Mouse (Mus musculus) heart, embryonic 11.5 days (tissue): ENCODE results near the gene Tex9. TPM values are rescaled to one million over a fixed set of nuclear protein-coding genes. Genes with fewer than 3 reads are reported as not detected.
A peak's percentile ranks its signal among the peaks of the same experiment; 100 is the strongest.

ENCODE experiments used
- ATAC-seq: fragments of 200-750 bp; cut with Nextera tagmentation; replicated peaks from 2 replicates; pipeline ENCODE4 v1.8.0; 2017; ENCODE audit warnings: moderate library complexity; ENCODE audit not compliant: insufficient number of reproducible peaks, low FRiP score, low TSS enrichment
- H3K27ac ChIP-seq: fragments of 300-500 bp; sonication (generic); 2 replicates; pipeline ENCODE4 v1.5.1; 2014; ENCODE audit warnings: mild to moderate bottlenecking, low read depth, low read length
- H3K27me3 ChIP-seq: fragments of 300-500 bp; sonication (generic); 2 replicates; pipeline ENCODE4 v1.6.1; 2014; ENCODE audit warnings: mild to moderate bottlenecking, low read length, mixed read lengths; ENCODE audit not compliant: control insufficient read depth, insufficient read depth
- H3K36me3 ChIP-seq: fragments of 300-500 bp; sonication (generic); 2 replicates; pipeline ENCODE4 v1.6.1; 2014; ENCODE audit warnings: mild to moderate bottlenecking, low read length, moderate library complexity, mixed read lengths; ENCODE audit not compliant: control insufficient read depth, insufficient read depth
- H3K4me1 ChIP-seq: fragments of 300-500 bp; sonication (generic); 2 replicates; pipeline ENCODE4 v1.6.1; 2014; ENCODE audit warnings: low read length; ENCODE audit not compliant: control insufficient read depth, insufficient read depth
- H3K4me2 ChIP-seq: fragments of 300-500 bp; sonication (generic); 2 replicates; pipeline ENCODE4 v1.6.1; 2014; ENCODE audit warnings: mild to moderate bottlenecking, moderate library complexity
- H3K4me3 ChIP-seq: fragments of 300-500 bp; sonication (generic); 2 replicates; pipeline ENCODE4 v1.5.1; 2014; ENCODE audit warnings: low read depth, low read length
- H3K9ac ChIP-seq: fragments of 300-500 bp; sonication (generic); 2 replicates; pipeline ENCODE4 v1.6.1; 2014; ENCODE audit warnings: mild to moderate bottlenecking, low read depth, low read length, moderate library complexity
- H3K9me3 ChIP-seq: fragments of 300-500 bp; sonication (generic); replicated peaks from 2 replicates; pipeline ENCODE4 v1.6.1; 2016; ENCODE audit warnings: low read length; ENCODE audit not compliant: control insufficient read depth
- WGBS: fragments of 180-500 bp; shearing (Covaris S2); extraction: QIAGEN DNeasy Blood & Tissue Kit; methylation state at CpG from one replicate; pipeline ENCODE4 v1.1.7; 2014; ENCODE audit not compliant: insufficient replicate concordance; 5-methylcytosine and 5-hydroxymethylcytosine counted together
- polyA plus RNA-seq: library from polyadenylated mRNA; unstranded; fragments of >200 nt; fragmentation: Nextera tagmentation; extraction: Ambion mirVana; gene quantifications from 2 replicates; pipeline ENCODE4 v1.2.1, GENCODE M21; 2014

Gene Tex9
- polyA plus RNA-seq, 1 experiment from 2014 or later: 19.4 TPM

- Histone ChIP-seq H3K36me3 (no peaks in the 10 kb centered on the region), H3K4me3 (no peak overlapping the region), H3K4me1 (0 out of 2 replicates have a peak, but pooled peaks cover 4% of the 10 kb centered on the region), H3K9ac (no peak overlapping the region), H3K4me2 (no peak overlapping the region), H3K9me3 (no peaks in the 10 kb centered on the region), H3K27ac (no peak overlapping the region), H3K27me3 (no peaks in the 10 kb centered on the region)
- ATAC-seq: no peak
- WGBS: 83% methylated on average over 4 of the region's 4 CpGs
These were observed 51.7 kb downstream of the Tex9 start for GRCm38 (mm10) chr9:72440358-72440757.

GRCm38 (mm10) chr9:72438749-72439148, 53.3 kb downstream of the Tex9 start:
- 5% methylated on average over 9 of the region's 9 CpGs for WGBS
- H3K36me3 ChIP-seq: no peaks in the 10 kb centered on the region
- peak overlapping the region; percentile 61 for H3K9ac ChIP-seq
- H3K27ac ChIP-seq: peak overlapping the region; percentile 59; the same call in 1 of the 2 replicates
- no peak for ATAC-seq
- H3K4me3 ChIP-seq: peak overlapping the region; percentile 69
- no peaks in the 10 kb centered on the region for H3K27me3 ChIP-seq
- peak overlapping the region; percentile 88 for H3K4me2 ChIP-seq
- H3K9me3 ChIP-seq: no peaks in the 10 kb centered on the region
- H3K4me1 ChIP-seq: 0 out of 2 replicates have a peak, but pooled peaks cover 4% of the 10 kb centered on the region

GRCm38 (mm10) chr9:72437822-72438701, 54.0 kb downstream of the Tex9 start, which contains the start of gene Mns1:
Gene Mns1, plus strand, starts transcription at chr9:72438011.
- H3K9me3 ChIP-seq: no peaks in the 10 kb centered on the region
- peak within 1 kb of the TSS; percentile 61 for H3K9ac ChIP-seq
- peak within 1 kb of the TSS; percentile 59; the same call in 1 of the 2 replicates for H3K27ac ChIP-seq
- ATAC-seq: peak; percentile 97
- 0 out of 2 replicates have a peak, but pooled peaks cover 4% of the 10 kb centered on the region for H3K4me1 ChIP-seq
- no peaks in the 10 kb centered on the region for H3K36me3 ChIP-seq
- peak within 1 kb of the TSS; percentile 69 for H3K4me3 ChIP-seq
- no peaks in the 10 kb centered on the region for H3K27me3 ChIP-seq
- peak within 1 kb of the TSS; percentile 88 for H3K4me2 ChIP-seq
- WGBS: 3% methylated on average over 43 of the region's 43 CpGs

- Histone ChIP-seq H3K4me1 (0 out of 2 replicates have a peak, but pooled peaks cover under 1% of the 10 kb centered on the region), H3K27ac (no peak overlapping the region), H3K9me3 (no peaks in the 10 kb centered on the region), H3K4me2 (no peak overlapping the region), H3K36me3 (no peaks in the 10 kb centered on the region), H3K27me3 (no peaks in the 10 kb centered on the region), H3K4me3 (no peak overlapping the region), H3K9ac (no peak overlapping the region)
- no peak for ATAC-seq
- 74% methylated on average over 9 of the region's 9 CpGs for WGBS
These were observed 57.1 kb downstream of the Tex9 start for GRCm38 (mm10) chr9:72434876-72435275.

- Histone ChIP-seq H3K27ac (no peak overlapping the region), H3K36me3 (no peaks in the 10 kb centered on the region), H3K27me3 (no peaks in the 10 kb centered on the region), H3K4me2 (no peak overlapping the region), H3K4me3 (no peak overlapping the region), H3K4me1 (no peaks in the 10 kb centered on the region), H3K9ac (no peak overlapping the region), H3K9me3 (no peaks in the 10 kb centered on the region)
- ATAC-seq: no peak
- 69% methylated on average over 4 of the region's 4 CpGs for WGBS
These were observed 64.2 kb downstream of the Tex9 start for GRCm38 (mm10) chr9:72427861-72428260.

GRCm38 (mm10) chr9:72425300-72425850, 66.6 kb downstream of the Tex9 start:
- 81% methylated on average over 11 of the region's 11 CpGs for WGBS
- Histone ChIP-seq H3K36me3 (no peaks in the 10 kb centered on the region), H3K27me3 (no peaks in the 10 kb centered on the region), H3K9me3 (0 out of 2 replicates have a peak, but pooled peaks cover 3% of the 10 kb centered on the region), H3K27ac (no peak overlapping the region), H3K4me1 (peaks cover 13% of the 10 kb centered on the region; the same call in 1 of the 2 replicates), H3K4me2 (no peak overlapping the region), H3K9ac (no peak overlapping the region), H3K4me3 (no peak overlapping the region)
- ATAC-seq: no peak

- no peaks in the 10 kb centered on the region for H3K27me3 ChIP-seq
- no peak overlapping the region for H3K9ac ChIP-seq
- ATAC-seq: no peak
- H3K9me3 ChIP-seq: 0 out of 2 replicates have a peak, but pooled peaks cover 3% of the 10 kb centered on the region
- no peak overlapping the region for H3K4me3 ChIP-seq
- WGBS: 77% methylated on average over 2 of the region's 2 CpGs
- no peak overlapping the region for H3K4me2 ChIP-seq
- H3K36me3 ChIP-seq: no peaks in the 10 kb centered on the region
- H3K27ac ChIP-seq: no peak overlapping the region
- H3K4me1 ChIP-seq: peaks cover 13% of the 10 kb centered on the region; the same call in 1 of the 2 replicates
These were observed 69.3 kb downstream of the Tex9 start for GRCm38 (mm10) chr9:72422753-72423152.

GRCm38 (mm10) chr9:72422284-72422683, 69.7 kb downstream of the Tex9 start:
- H3K27ac ChIP-seq: 0 out of 2 replicates have a peak overlapping the region, but pooled peaks have one; percentile 2
- ATAC-seq: no peak
- H3K9me3 ChIP-seq: 0 out of 2 replicates have a peak, but pooled peaks cover 3% of the 10 kb centered on the region
- no peak overlapping the region for H3K4me3 ChIP-seq
- no peaks in the 10 kb centered on the region for H3K27me3 ChIP-seq
- H3K4me1 ChIP-seq: peaks cover 13% of the 10 kb centered on the region; the same call in 1 of the 2 replicates
- no peak overlapping the region for H3K9ac ChIP-seq
- WGBS: 65% methylated on average over 11 of the region's 11 CpGs
- H3K36me3 ChIP-seq: no peaks in the 10 kb centered on the region
- no peak overlapping the region; the same call in 1 of the 2 replicates for H3K4me2 ChIP-seq
